Mouse (Mus musculus): Measurements from ENCODE around the gene Olfr140.

Gene Olfr140

DNA sequence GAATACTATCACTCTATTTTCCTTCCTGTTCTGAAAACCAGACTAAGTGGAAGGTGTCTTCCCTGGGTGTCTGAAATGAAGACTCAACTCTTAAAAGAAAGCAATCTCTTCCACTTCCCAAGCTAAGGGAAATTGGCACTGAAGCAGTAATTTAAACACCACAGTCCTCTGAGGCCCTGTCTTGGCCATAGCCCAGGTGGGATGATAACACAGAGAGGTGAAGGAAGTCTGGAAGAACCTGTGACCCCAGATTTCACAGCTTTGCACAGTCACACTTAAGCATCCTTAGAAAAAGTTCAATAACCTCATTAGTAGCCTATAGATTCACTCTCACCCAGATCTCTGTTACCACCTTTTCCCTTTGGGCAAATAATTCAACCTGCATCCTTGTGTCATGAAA is at the start of gene Olfr140:
Gene Olfr140 (minus strand): TSS at position 101 of the 400 bp plus-strand sequence.
- DNase-seq: no peak

- DNase-seq: no peak
These were observed 6.7 kb upstream of the Olfr140 start for GRCm38 (mm10) chr2:90070065-90070464.

DNA sequence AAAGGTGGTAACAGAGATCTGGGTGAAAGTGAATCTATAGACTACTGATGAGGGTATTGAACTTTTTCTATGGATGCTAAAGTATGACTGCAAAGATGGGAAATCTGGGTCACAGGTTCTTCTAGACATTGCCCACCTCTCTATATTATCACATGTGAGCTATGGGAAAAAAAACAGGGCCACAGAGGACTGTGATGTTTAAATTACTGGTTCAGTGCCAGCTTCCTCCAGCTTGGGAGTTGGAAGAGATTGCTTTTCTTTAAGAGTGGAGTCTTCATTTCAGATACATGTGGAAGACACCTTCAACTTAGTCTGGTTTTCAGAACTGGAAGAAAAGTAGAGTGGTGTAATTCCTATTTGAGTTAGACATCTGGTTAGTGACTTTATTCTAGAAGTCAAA is 28.4 kb downstream of the Olfr140 start, which contains the start of gene Olfr1265:
Gene Olfr1265 (plus strand): TSS at position 301 of the 400 bp plus-strand sequence.
- no peak for DNase-seq

- no peak for DNase-seq
These were observed 37.9 kb downstream of the Olfr140 start, which contains the start of gene Olfr1264 for GRCm38 (mm10) chr2:90025477-90025876. Olfr1264 (minus strand) TSS chr2:90025577.

GRCm38 (mm10) chr2:90011831-90012230 is 51.6 kb downstream of the Olfr140 start, which contains the start of gene Olfr1263:
Olfr1263 (plus strand) TSS chr2:90012131.
- DNase-seq: no peak

DNA sequence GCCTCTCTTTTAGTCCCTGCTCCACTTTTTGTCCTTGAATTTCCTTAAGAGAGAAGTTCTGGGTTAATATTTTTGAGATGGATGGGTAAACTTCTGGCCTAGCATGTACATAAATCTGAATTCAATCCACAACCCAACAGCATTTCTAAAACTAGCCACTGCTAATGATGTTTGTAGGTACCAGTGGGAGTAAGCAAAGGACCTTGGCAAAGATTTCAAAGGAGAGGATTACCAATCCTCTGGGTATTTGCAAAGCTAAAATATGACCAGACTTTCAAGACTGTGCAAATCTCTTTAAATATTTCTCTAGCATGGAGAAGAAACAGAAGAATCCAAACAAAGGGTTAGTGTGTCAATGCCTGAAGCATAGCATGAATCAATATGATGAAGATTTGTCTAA is 63.5 kb downstream of the Olfr140 start, which contains the start of gene Olfr1262:
Gene Olfr1262 (plus strand): TSS at position 301 of the 400 bp plus-strand sequence.
- DNase-seq: no peak
